8 mouse cellular contexts compared by ENCODE assay signal in the genomic region with DNA sequence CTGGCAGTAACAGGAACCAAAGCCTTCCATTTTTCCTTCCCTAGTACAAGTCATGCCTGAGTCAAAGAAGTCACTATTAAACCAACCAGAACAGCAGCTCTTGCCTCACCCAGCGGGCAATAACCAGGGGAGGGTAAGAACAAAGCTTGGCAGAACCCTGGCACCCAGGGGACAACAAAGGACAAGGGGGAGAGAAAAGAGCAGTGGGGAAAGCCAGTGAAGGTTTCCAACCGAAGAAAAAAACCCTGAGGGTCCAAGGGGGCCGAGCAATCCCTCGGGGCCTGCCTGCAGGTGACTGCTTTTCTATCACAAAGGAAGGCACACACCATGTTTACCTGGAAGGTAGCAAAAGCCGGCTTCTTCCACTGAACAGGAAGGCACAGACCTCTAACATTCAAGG. TPM values are rescaled to one million over a fixed set of nuclear protein-coding genes. Genes with fewer than 3 reads are reported as not detected.
A peak's percentile ranks its signal among the peaks of the same experiment; 100 is the strongest.
DNase-seq lines count a peak whose midpoint lies in the region; ATAC-seq and TF ChIP-seq lines count a peak whose summit lies in the region.

No protein-coding gene starts in this region.

- no peak for TF ChIP-seq RAD21 in CH12.LX (IDR thresholded peaks at IDR 0.05; ENCODE audit: low read depth, low read length)

- peak overlapping the region; percentile 75 for H3K4me2 ChIP-seq in heart, embryonic 11.5 days
- H3K4me2 ChIP-seq in CH12.LX (ENCODE audit: insufficient read depth, low read depth, poor library complexity, severe bottlenecking), result peak overlapping the region; percentile 76
- H3K4me2 ChIP-seq in hindbrain, embryonic 11.5 days (replicated peaks; ENCODE audit: low read depth, low read length), result peak overlapping the region; percentile 97
- H3K4me2 ChIP-seq in liver, embryonic 14.5 days (ENCODE audit: low read depth), result peak overlapping the region; percentile 97

- H3K9ac ChIP-seq in heart, embryonic 11.5 days (ENCODE audit: low read depth, low read length), result peak overlapping the region; percentile 80
- peak overlapping the region; percentile 82; the same call in 1 of the 2 replicates for H3K9ac ChIP-seq in CH12.LX (ENCODE audit: insufficient read depth, low read depth)
- H3K9ac ChIP-seq in hindbrain, embryonic 11.5 days (ENCODE audit: low read depth, low read length), result peak overlapping the region; percentile 77
- no peak overlapping the region for H3K9ac ChIP-seq in liver, embryonic 14.5 days (replicated peaks)

- no peaks in the 10 kb centered on the region for H3K36me3 ChIP-seq in heart, embryonic 11.5 days (ENCODE audit: control insufficient read depth, insufficient read depth, low read length)
- no peaks in the 10 kb centered on the region for H3K36me3 ChIP-seq in CH12.LX (replicated peaks in 1 of 2; ENCODE audit: control insufficient read depth in 1 of 2, insufficient read depth in 1 of 2, low read length in 1 of 2)
- H3K36me3 ChIP-seq in hindbrain, embryonic 11.5 days (ENCODE audit: control insufficient read depth, insufficient read depth, low read length), result no peaks in the 10 kb centered on the region
- no peaks in the 10 kb centered on the region for H3K36me3 ChIP-seq in liver, embryonic 14.5 days (replicated peaks; ENCODE audit: control insufficient read depth, insufficient read depth, low read depth)

- H3K79me2 ChIP-seq in CH12.LX (replicated peaks; ENCODE audit: control insufficient read depth, extremely low read depth, insufficient read depth, poor library complexity, severe bottlenecking), result peaks cover 37% of the 10 kb centered on the region

- peak overlapping the region; percentile 80; the same call in 1 of the 2 replicates for H3K27ac ChIP-seq in heart, embryonic 11.5 days (ENCODE audit: low read depth, low read length)
- H3K27ac ChIP-seq in CH12.LX (ENCODE audit: insufficient read depth, low read depth), result peak overlapping the region; percentile 45; the same call in 1 of the 2 replicates
- H3K27ac ChIP-seq in hindbrain, embryonic 11.5 days (ENCODE audit: low read depth, low read length), result no peak overlapping the region
- H3K27ac ChIP-seq in liver, embryonic 14.5 days, result no peak overlapping the region

- H3K9me3 ChIP-seq in heart, embryonic 11.5 days (replicated peaks; ENCODE audit: control insufficient read depth, low read length), result no peaks in the 10 kb centered on the region
- no peaks in the 10 kb centered on the region for H3K9me3 ChIP-seq in CH12.LX (replicated peaks; ENCODE audit: low read length)
- no peaks in the 10 kb centered on the region for H3K9me3 ChIP-seq in hindbrain, embryonic 11.5 days (ENCODE audit: control insufficient read depth, low read length)
- H3K9me3 ChIP-seq in liver, embryonic 14.5 days (ENCODE audit: control insufficient read depth, low read length), result no peaks in the 10 kb centered on the region

- WGBS in heart, embryonic 11.5 days (ENCODE audit: insufficient replicate concordance), result 58% methylated on average over 5 of the region's 5 CpGs
- 61% methylated on average over 5 of the region's 5 CpGs for WGBS in hindbrain, embryonic 11.5 days
- WGBS in liver, embryonic 14.5 days (ENCODE audit: insufficient replicate concordance), result 56% methylated on average over 5 of the region's 5 CpGs

- DNase-seq in heart, postnatal 4 days, result no peak
- DNase-seq in CH12.LX (ENCODE audit: extremely low read depth), result no peak
- no peak for DNase-seq in hindbrain, embryonic 11.5 days (ENCODE audit: low spot score)
- DNase-seq in liver, embryonic 14.5 days (ENCODE audit: low read depth in 3 of 3, low spot score in 3 of 3), result no peak
- DNase-seq in layer of hippocampus, adult 9-10 months (ENCODE audit: low spot score), result no peak
- DNase-seq in left cerebral cortex, adult 18-20 months (ENCODE audit: low spot score in 2 of 2), result no peak

- dilution Hi-C loops in CH12.LX (cut with MboI; ENCODE audit: extremely low pct_ligation_motif_present, extremely low pct_unique_long_range_greater_than_20kb, low sequenced_read_pairs), result no loop called here

- in situ Hi-C loops in CH12.LX (cut with MboI; ENCODE audit: low pct_ligation_motif_present, low pct_unique_long_range_greater_than_20kb, low sequenced_read_pairs), result no loop called here

- no peak for TF ChIP-seq POLR2A in CH12.LX (IDR thresholded peaks at IDR 0.05; ENCODE audit: low read depth, low read length)

- H3K4me1 ChIP-seq in heart, embryonic 11.5 days (ENCODE audit: control insufficient read depth, insufficient read depth, low read length), result peaks cover 28% of the 10 kb centered on the region
- peaks cover 19 to 59% of the 10 kb centered on the region in 2 experiments for H3K4me1 ChIP-seq in CH12.LX (ENCODE audit: control insufficient read depth in 1 of 2, insufficient read depth in 2 of 2)
- H3K4me1 ChIP-seq in hindbrain, embryonic 11.5 days (replicated peaks; ENCODE audit: control insufficient read depth, insufficient read depth, low read length), result no peaks in the 10 kb centered on the region; the same call in 1 of the 2 replicates
- peaks cover 0 to 13% of the 10 kb centered on the region in 2 experiments; a peak in 3 of 4 replicates for H3K4me1 ChIP-seq in liver, embryonic 14.5 days (replicated peaks; ENCODE audit: control insufficient read depth in 2 of 2, insufficient read depth in 2 of 2, low read length in 1 of 2)

- H3K4me3 ChIP-seq in heart, embryonic 11.5 days (ENCODE audit: low read depth, low read length), result peak overlapping the region; percentile 93
- peak overlapping the region; percentile 66 to 85 (median 84) for H3K4me3 ChIP-seq in CH12.LX (replicated peaks in 1 of 3; ENCODE audit: low read depth in 2 of 3, low read length in 2 of 3, poor library complexity in 1 of 3)
- peak overlapping the region; percentile 64 for H3K4me3 ChIP-seq in hindbrain, embryonic 11.5 days (ENCODE audit: low read depth, low read length)
- H3K4me3 ChIP-seq in liver, embryonic 14.5 days (ENCODE audit: insufficient read depth in 1 of 2, low read depth in 2 of 2, low read length in 2 of 2), result peak overlapping the region in 1 of 2 experiments; percentile 73; a peak in 1 of 4 replicates

- H3K27me3 ChIP-seq in heart, embryonic 11.5 days (ENCODE audit: control insufficient read depth, insufficient read depth, low read length), result no peaks in the 10 kb centered on the region
- peaks cover 3% of the 10 kb centered on the region for H3K27me3 ChIP-seq in CH12.LX (replicated peaks)
- no peaks in the 10 kb centered on the region for H3K27me3 ChIP-seq in hindbrain, embryonic 11.5 days (ENCODE audit: control insufficient read depth, insufficient read depth, low read length)
- H3K27me3 ChIP-seq in liver, embryonic 14.5 days (ENCODE audit: control insufficient read depth, insufficient read depth, low read length), result no peaks in the 10 kb centered on the region

- no peak for TF ChIP-seq EP300 in CH12.LX (IDR thresholded peaks at IDR 0.05; ENCODE audit: low read length)
- TF ChIP-seq EP300 in liver, embryonic 14.5 days (IDR thresholded peaks at IDR 0.05; ENCODE audit: low read depth), result no peak

- ATAC-seq in heart, embryonic 11.5 days (replicated peaks; ENCODE audit: insufficient number of reproducible peaks, low FRiP score, low TSS enrichment), result no peak
- ATAC-seq in hindbrain, embryonic 11.5 days (ENCODE audit: low FRiP score), result no peak
- no peak for ATAC-seq in liver, embryonic 14.5 days (ENCODE audit: insufficient read depth)
- no peak for ATAC-seq in megakaryocyte progenitor cell, adult 5-6 weeks (replicated peaks; ENCODE audit: poor library complexity)

- TF ChIP-seq CTCF in CH12.LX (conservative IDR thresholded peaks at IDR 0.05 in 1 of 2, IDR thresholded peaks at IDR 0.05 in 1 of 2; ENCODE audit: low read depth in 2 of 2, low read length in 2 of 2), result no peak
- TF ChIP-seq CTCF in liver, embryonic 14.5 days (IDR thresholded peaks at IDR 0.05; ENCODE audit: low read depth), result no peak

TF ChIP-seq in CH12.LX, 34 proteins besides CTCF, POLR2A, EP300 and RAD21 (continues in another document):
- TF ChIP-seq BHLHE40 (IDR thresholded peaks at IDR 0.05; ENCODE audit: low read depth, low read length) (peak; percentile 74), ZNF384 (IDR thresholded peaks at IDR 0.05; ENCODE audit: low read depth, low read length) (0 out of 2 replicates have a peak, but pooled peaks have one; percentile 26), TCF12 (IDR thresholded peaks at IDR 0.05; ENCODE audit: low read depth, low read length) (peak; percentile 31; the same call in 1 of the 2 replicates), MEF2A (IDR thresholded peaks at IDR 0.05; ENCODE audit: borderline replicate concordance, low read depth, low read length) (0 out of 2 replicates have a peak, but pooled peaks have one; percentile 17), JUN (IDR thresholded peaks at IDR 0.05; ENCODE audit: insufficient read depth, low read depth, low read length) (no peak), ETS1 (conservative IDR thresholded peaks at IDR 0.05; ENCODE audit: low read depth, low read length) (peak; percentile 26; the same call in 1 of the 2 replicates), IRF4 (IDR thresholded peaks at IDR 0.05; ENCODE audit: low read depth, low read length) (peak; percentile 34), USF2 (conservative IDR thresholded peaks at IDR 0.05; ENCODE audit: low read depth, low read length) (no peak)

RNA-seq across cellular contexts. Expression of gene Cyth1, which starts 1.7 kb away (rescaled TPM):
- polyA plus RNA-seq in heart, embryonic 11.5 days (2014; fragmentation: Nextera tagmentation; extraction: Ambion mirVana), result 10.6 and 12.7 TPM in 2 replicates
- total RNA-seq in heart, postnatal 4 days (2021), result 10 to 100 TPM; 38.3 to 39.1 TPM
- 47.8 and 49.7 TPM in 2 replicates for total RNA-seq in CH12.LX (2012; rRNA removed)
- total RNA-seq in CH12.LX (2014; rRNA removed), result 108 and 122 TPM in 2 replicates
- polyA plus RNA-seq in CH12.LX (2012; ENCODE audit: insufficient read length, low read depth), result 79.7 and 127 TPM in 2 replicates
- polyA plus RNA-seq in hindbrain, embryonic 11.5 days (2014; fragmentation: Nextera tagmentation; extraction: Ambion mirVana), result 16.5 and 16.7 TPM in 2 replicates
- polyA plus RNA-seq in liver, embryonic 14.5 days (2012; rRNA removed), result 2.1 and 2.7 TPM in 2 replicates
- 1.7 and 1.9 TPM in 2 replicates for polyA plus RNA-seq in liver, embryonic 14.5 days (2014; fragmentation: Nextera tagmentation; extraction: Ambion mirVana)
- total RNA-seq in megakaryocyte progenitor cell, adult 5-6 weeks (2015), result 12.3 and 15.1 TPM in 2 replicates
- 45.5 and 56.3 TPM in 2 replicates for total RNA-seq in megakaryocyte progenitor cell, adult 5-6 weeks (2017)
- 10 to 100 TPM; 62.0 to 68.2 TPM for total RNA-seq in left cerebral cortex, adult 18-20 months (2021)

RNA-seq across cellular contexts. Expression of gene Usp36, which starts 43.3 kb away (rescaled TPM):
- 10.7 and 11.1 TPM in 2 replicates for polyA plus RNA-seq in heart, embryonic 11.5 days (2014; fragmentation: Nextera tagmentation; extraction: Ambion mirVana)
- total RNA-seq in heart, postnatal 4 days (2021), result 10 to 100 TPM; 15.5 to 18.7 TPM
- 19.5 and 25.5 TPM in 2 replicates for total RNA-seq in CH12.LX (2012; rRNA removed)
- total RNA-seq in CH12.LX (2014; rRNA removed), result 9.8 and 10.7 TPM in 2 replicates
- polyA plus RNA-seq in CH12.LX (2012; ENCODE audit: insufficient read length, low read depth), result 38.7 and 42.6 TPM in 2 replicates
- 9.8 and 9.9 TPM in 2 replicates for polyA plus RNA-seq in hindbrain, embryonic 11.5 days (2014; fragmentation: Nextera tagmentation; extraction: Ambion mirVana)
- polyA plus RNA-seq in liver, embryonic 14.5 days (2012; rRNA removed), result 5.1 and 5.3 TPM in 2 replicates
- polyA plus RNA-seq in liver, embryonic 14.5 days (2014; fragmentation: Nextera tagmentation; extraction: Ambion mirVana), result 4.1 and 4.6 TPM in 2 replicates
- 19.1 and 23.7 TPM in 2 replicates for total RNA-seq in megakaryocyte progenitor cell, adult 5-6 weeks (2015)
- 11.7 and 14.1 TPM in 2 replicates for total RNA-seq in megakaryocyte progenitor cell, adult 5-6 weeks (2017)
- total RNA-seq in left cerebral cortex, adult 18-20 months (2021), result 10 to 100 TPM; 29.3 to 30.3 TPM

Comparison
In these comparisons a context has a peak if more than half of its experiments do, and no peak if none do; other contexts are left out.
1. H3K27ac ChIP-seq: peak in heart, embryonic 11.5 days (single experiment) and CH12.LX (single experiment); none in hindbrain, embryonic 11.5 days (single experiment) and liver, embryonic 14.5 days (single experiment).
2. Peak in every context shown above with its lines, with median percentiles within 50 percentile points of each other: H3K4me2 ChIP-seq.